Comparison of ENCODE assay signal across 23 mouse cellular contexts in the genomic region with DNA sequence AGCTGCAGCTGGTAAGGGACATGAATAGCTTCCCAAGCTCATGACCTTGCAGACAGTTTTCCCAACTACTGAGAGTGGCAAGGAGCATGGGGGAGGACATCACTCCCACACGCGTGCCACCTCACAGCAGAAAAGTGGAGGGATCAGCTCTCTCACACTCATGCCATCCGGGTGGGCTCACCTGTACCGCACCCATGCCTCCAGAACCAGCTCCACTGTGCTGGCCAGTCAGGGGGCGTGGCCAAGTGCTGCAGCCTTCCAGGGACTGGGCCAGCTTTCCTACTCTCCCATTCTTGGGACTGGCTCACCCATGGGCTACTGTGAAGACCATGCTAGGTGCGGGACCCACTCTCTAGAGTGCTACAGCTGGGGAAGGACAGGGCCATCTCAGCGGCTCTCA.
A peak's percentile ranks its signal among the peaks of the same experiment; 100 is the strongest.
DNase-seq lines count a peak whose midpoint lies in the region; ATAC-seq lines count a peak whose summit lies in the region.
"Had no signal": no experiment of that assay in that cellular context is flagged by ENCODE, and none has a peak within 500 bp of the region (broad histone marks: within the 10 kb centered on the region; RNA-seq: fewer than 3 reads in every experiment).

No protein-coding gene starts in this region.

- H3K4me2 ChIP-seq in forebrain, embryonic 13.5 days: no peak overlapping the region
- no peak overlapping the region for H3K4me2 ChIP-seq in forebrain, embryonic 16.5 days (ENCODE audit: low read length)
- no peak overlapping the region for H3K4me2 ChIP-seq in kidney, embryonic 14.5 days (replicated peaks; ENCODE audit: low read depth, low read length)
- no peak overlapping the region for H3K4me2 ChIP-seq in midbrain, embryonic 11.5 days
- no peak overlapping the region for H3K4me2 ChIP-seq in midbrain, embryonic 14.5 days (ENCODE audit: low read length)
- no peak overlapping the region for H3K4me2 ChIP-seq in hindbrain, embryonic 15.5 days
- H3K4me2 ChIP-seq: liver, embryonic 11.5 days had no signal

- 0 out of 2 replicates have a peak, but pooled peaks have one; percentile 9 for ATAC-seq in forebrain, embryonic 13.5 days
- ATAC-seq in forebrain, embryonic 16.5 days: no peak
- peak; percentile 39 for ATAC-seq in kidney, embryonic 14.5 days (ENCODE audit: low FRiP score, low TSS enrichment)
- ATAC-seq in midbrain, embryonic 11.5 days (ENCODE audit: low FRiP score): peak; percentile 22; the same call in 1 of the 2 replicates
- no peak for ATAC-seq in midbrain, embryonic 14.5 days (ENCODE audit: low FRiP score, low TSS enrichment)
- ATAC-seq in hindbrain, embryonic 15.5 days (ENCODE audit: low FRiP score, low read depth): peak; percentile 9; the same call in 1 of the 2 replicates
- ATAC-seq: activated CD4-positive, CD25-positive, alpha-beta regulatory T cell, adult 4 months; CD4-positive, CD25-positive, alpha-beta regulatory T cell, adult 4 months had no signal

- no peaks in the 10 kb centered on the region for H3K36me3 ChIP-seq in forebrain, embryonic 13.5 days (ENCODE audit: poor library complexity, severe bottlenecking)
- no peaks in the 10 kb centered on the region for H3K36me3 ChIP-seq in forebrain, embryonic 16.5 days (ENCODE audit: control insufficient read depth, insufficient read depth)
- H3K36me3 ChIP-seq in kidney, embryonic 14.5 days (ENCODE audit: control insufficient read depth, insufficient read depth, low read length): no peaks in the 10 kb centered on the region
- H3K36me3 ChIP-seq in midbrain, embryonic 11.5 days (ENCODE audit: control insufficient read depth, insufficient read depth, low read length): no peaks in the 10 kb centered on the region
- no peaks in the 10 kb centered on the region for H3K36me3 ChIP-seq in midbrain, embryonic 14.5 days (ENCODE audit: control insufficient read depth, insufficient read depth, low read length)
- no peaks in the 10 kb centered on the region for H3K36me3 ChIP-seq in hindbrain, embryonic 15.5 days

- H3K4me1 ChIP-seq in forebrain, embryonic 13.5 days: 0 out of 2 replicates have a peak, but pooled peaks cover under 1% of the 10 kb centered on the region
- no peaks in the 10 kb centered on the region; the same call in 1 of the 2 replicates for H3K4me1 ChIP-seq in forebrain, embryonic 16.5 days (replicated peaks; ENCODE audit: control insufficient read depth, insufficient read depth, low read length)
- no peaks in the 10 kb centered on the region for H3K4me1 ChIP-seq in kidney, embryonic 14.5 days (ENCODE audit: control insufficient read depth, insufficient read depth, low read length)
- no peaks in the 10 kb centered on the region for H3K4me1 ChIP-seq in midbrain, embryonic 11.5 days (ENCODE audit: control insufficient read depth, insufficient read depth, low read length)
- H3K4me1 ChIP-seq in midbrain, embryonic 14.5 days (ENCODE audit: control insufficient read depth, insufficient read depth, low read length): no peaks in the 10 kb centered on the region
- H3K4me1 ChIP-seq in hindbrain, embryonic 15.5 days (replicated peaks): no peaks in the 10 kb centered on the region

- no peaks in the 10 kb centered on the region for H3K9me3 ChIP-seq in forebrain, embryonic 13.5 days (replicated peaks)
- H3K9me3 ChIP-seq in forebrain, embryonic 16.5 days (ENCODE audit: control insufficient read depth, low read length): no peaks in the 10 kb centered on the region
- no peaks in the 10 kb centered on the region for H3K9me3 ChIP-seq in kidney, embryonic 14.5 days (ENCODE audit: control insufficient read depth, low read length)
- H3K9me3 ChIP-seq in midbrain, embryonic 11.5 days (ENCODE audit: control insufficient read depth, low read length): no peaks in the 10 kb centered on the region
- H3K9me3 ChIP-seq in midbrain, embryonic 14.5 days (ENCODE audit: control insufficient read depth, low read length): 0 out of 2 replicates have a peak, but pooled peaks cover 4% of the 10 kb centered on the region
- H3K9me3 ChIP-seq in hindbrain, embryonic 15.5 days: no peaks in the 10 kb centered on the region

- H3K27ac ChIP-seq in forebrain, embryonic 13.5 days: no peak overlapping the region
- H3K27ac ChIP-seq in forebrain, embryonic 16.5 days (ENCODE audit: low read length): no peak overlapping the region
- H3K27ac ChIP-seq in kidney, embryonic 14.5 days (ENCODE audit: low read depth, low read length): no peak overlapping the region
- H3K27ac ChIP-seq in midbrain, embryonic 11.5 days (ENCODE audit: low read depth, low read length): no peak overlapping the region
- no peak overlapping the region for H3K27ac ChIP-seq in midbrain, embryonic 14.5 days (replicated peaks; ENCODE audit: low read depth, low read length)
- H3K27ac ChIP-seq in hindbrain, embryonic 15.5 days (replicated peaks): no peak overlapping the region
- H3K27ac ChIP-seq: left cerebral cortex, adult 2 months had no signal

- no peak for DNase-seq in kidney, postnatal 36 days
- no peak for DNase-seq in midbrain, embryonic 11.5 days (ENCODE audit: low spot score, missing footprints)
- no peak for DNase-seq in midbrain, embryonic 14.5 days
- no peak for DNase-seq in embryo, embryonic 11 days
- DNase-seq: adrenal gland, postnatal 10 days; cerebellum, adult 9-11 months; gastrocnemius, postnatal 25 days; heart, postnatal 14 days; kidney, postnatal 25 days; layer of hippocampus, adult 9-11 months; left cerebral cortex, postnatal 4 days; lung, adult 18-20 months; right cerebral cortex, postnatal 25 days; thymus, postnatal 14 days had no signal

- no peak overlapping the region for H3K9ac ChIP-seq in forebrain, embryonic 13.5 days
- no peak overlapping the region for H3K9ac ChIP-seq in forebrain, embryonic 16.5 days (replicated peaks; ENCODE audit: low read depth, low read length)
- no peak overlapping the region for H3K9ac ChIP-seq in kidney, embryonic 14.5 days (ENCODE audit: low read depth, low read length)
- H3K9ac ChIP-seq in midbrain, embryonic 11.5 days (ENCODE audit: low read length): no peak overlapping the region
- H3K9ac ChIP-seq in midbrain, embryonic 14.5 days (replicated peaks; ENCODE audit: low read length): no peak overlapping the region
- H3K9ac ChIP-seq in hindbrain, embryonic 15.5 days: no peak overlapping the region

- WGBS in forebrain, embryonic 13.5 days: 90% methylated on average over 7 of the region's 7 CpGs
- WGBS in forebrain, embryonic 16.5 days: 86% methylated on average over 7 of the region's 7 CpGs
- 81% methylated on average over 7 of the region's 7 CpGs for WGBS in kidney, embryonic 14.5 days
- WGBS in midbrain, embryonic 11.5 days: 85% methylated on average over 7 of the region's 7 CpGs
- 86% methylated on average over 7 of the region's 7 CpGs for WGBS in midbrain, embryonic 14.5 days
- WGBS in hindbrain, embryonic 15.5 days: 89% methylated on average over 7 of the region's 7 CpGs

- no peaks in the 10 kb centered on the region for H3K27me3 ChIP-seq in forebrain, embryonic 13.5 days
- no peaks in the 10 kb centered on the region for H3K27me3 ChIP-seq in forebrain, embryonic 16.5 days (replicated peaks; ENCODE audit: control insufficient read depth, insufficient read depth, low read length)
- H3K27me3 ChIP-seq in kidney, embryonic 14.5 days (ENCODE audit: control insufficient read depth, insufficient read depth, low read length): no peaks in the 10 kb centered on the region
- H3K27me3 ChIP-seq in midbrain, embryonic 11.5 days (ENCODE audit: control insufficient read depth, insufficient read depth, low read length): no peaks in the 10 kb centered on the region
- H3K27me3 ChIP-seq in midbrain, embryonic 14.5 days (ENCODE audit: control insufficient read depth, insufficient read depth, low read length): no peaks in the 10 kb centered on the region
- H3K27me3 ChIP-seq in hindbrain, embryonic 15.5 days: no peaks in the 10 kb centered on the region

- no peak overlapping the region for H3K4me3 ChIP-seq in forebrain, embryonic 13.5 days
- no peak overlapping the region for H3K4me3 ChIP-seq in forebrain, embryonic 16.5 days (replicated peaks; ENCODE audit: low read length)
- no peak overlapping the region for H3K4me3 ChIP-seq in kidney, embryonic 14.5 days (ENCODE audit: low read length)
- H3K4me3 ChIP-seq in midbrain, embryonic 11.5 days (ENCODE audit: low read depth, low read length): no peak overlapping the region
- H3K4me3 ChIP-seq in midbrain, embryonic 14.5 days (replicated peaks; ENCODE audit: low read depth, low read length): no peak overlapping the region
- no peak overlapping the region for H3K4me3 ChIP-seq in hindbrain, embryonic 15.5 days
- H3K4me3 ChIP-seq: left cerebral cortex, adult 2 months; myocyte had no signal

Comparison
In these comparisons a context has a peak if more than half of its experiments do, and no peak if none do; other contexts are left out.
1. ATAC-seq: peak in forebrain, embryonic 13.5 days (single experiment), kidney, embryonic 14.5 days (single experiment), midbrain, embryonic 11.5 days (single experiment) and hindbrain, embryonic 15.5 days (single experiment); none in forebrain, embryonic 16.5 days (single experiment) and midbrain, embryonic 14.5 days (single experiment).